Mouse (Mus musculus): ENCODE measurements around the gene Gm10642.

Gm10642 gene

DNA sequence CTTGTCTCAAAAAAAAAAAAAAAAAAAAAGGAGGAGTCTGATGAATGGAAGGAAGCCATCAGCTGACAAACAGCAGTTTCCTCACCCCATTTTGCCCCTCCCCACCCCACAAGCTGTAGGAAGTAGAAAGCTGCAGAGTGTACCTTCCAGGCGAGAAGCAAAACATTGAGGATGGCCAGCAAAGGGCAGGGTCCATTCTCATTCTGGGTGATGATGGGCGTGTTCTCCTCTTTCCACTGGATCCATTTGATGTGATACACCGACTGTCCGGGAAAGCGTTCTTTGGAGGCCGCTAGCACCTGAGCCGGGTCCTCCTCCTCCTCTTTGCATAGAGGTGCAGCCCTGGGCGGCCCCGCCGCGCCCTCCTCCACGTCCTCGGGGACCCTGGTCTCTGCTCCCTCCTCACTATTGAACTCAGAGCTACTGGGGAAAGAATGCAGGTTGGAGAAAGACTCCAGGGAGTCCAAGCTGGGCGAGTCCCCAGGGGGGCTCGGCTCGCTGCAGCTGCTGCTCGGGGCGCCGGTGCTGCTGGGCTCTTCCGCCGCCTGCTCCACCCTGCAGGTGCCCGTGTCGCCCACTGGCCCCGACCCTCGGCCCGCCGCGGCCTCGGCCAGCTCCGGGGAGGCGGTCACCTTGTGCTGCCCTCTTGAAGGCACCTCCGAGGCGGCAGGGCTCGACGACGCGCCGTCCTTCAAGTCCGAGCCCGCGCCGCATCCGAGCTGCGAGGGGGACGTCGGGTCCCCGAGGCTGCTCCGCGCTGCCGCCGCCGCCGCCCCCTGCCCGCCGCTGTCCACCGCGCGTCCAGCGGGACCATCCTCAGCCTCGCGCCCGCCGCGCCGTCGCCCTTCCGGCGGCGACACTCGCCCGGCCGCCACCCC lies at the start of gene Gm10642:
Gm10642 (plus strand) TSS at position 122 of the 878 bp plus-strand sequence.
- in situ Hi-C loops (cut with MboI; ENCODE audit: low pct_unique_long_range_greater_than_20kb in 1 of 2, low sequenced_read_pairs in 2 of 2, unreplicated experiment in 1 of 2), result no loop called here

DNA sequence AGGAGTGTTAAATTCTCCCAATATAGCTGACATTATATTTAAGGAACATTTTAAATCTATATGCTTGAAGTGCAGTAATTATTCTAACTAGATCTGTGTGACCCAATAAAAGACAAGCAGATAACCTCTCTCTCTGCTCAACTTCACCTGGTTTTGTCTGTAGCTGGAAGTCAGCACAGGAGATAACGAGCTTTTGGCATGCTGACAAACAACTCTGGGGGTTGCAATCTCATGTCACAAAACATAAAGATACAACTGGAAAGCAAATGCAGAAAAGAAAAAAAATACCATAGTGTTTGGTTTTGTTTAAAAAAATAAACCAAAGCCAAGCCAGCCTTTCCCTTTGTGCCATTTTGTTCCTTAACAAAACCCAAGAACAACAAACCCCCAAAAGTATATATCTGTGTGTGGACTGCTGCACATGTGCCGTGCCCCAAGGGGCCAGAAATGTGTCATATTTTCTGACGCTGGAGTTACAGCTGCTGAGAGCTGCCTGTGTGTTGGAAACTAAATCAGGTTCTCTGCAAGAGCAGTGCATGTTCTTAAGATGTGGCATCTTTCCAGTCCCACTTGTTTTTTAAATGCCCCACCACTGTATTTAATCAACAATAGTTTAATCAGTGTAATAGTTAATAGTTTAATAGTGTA lies 44.9 kb upstream of the Gm10642 start:
- in situ Hi-C loops (cut with MboI; ENCODE audit: low pct_unique_long_range_greater_than_20kb in 1 of 2, low sequenced_read_pairs in 2 of 2, unreplicated experiment in 1 of 2), result no loop called here

DNA sequence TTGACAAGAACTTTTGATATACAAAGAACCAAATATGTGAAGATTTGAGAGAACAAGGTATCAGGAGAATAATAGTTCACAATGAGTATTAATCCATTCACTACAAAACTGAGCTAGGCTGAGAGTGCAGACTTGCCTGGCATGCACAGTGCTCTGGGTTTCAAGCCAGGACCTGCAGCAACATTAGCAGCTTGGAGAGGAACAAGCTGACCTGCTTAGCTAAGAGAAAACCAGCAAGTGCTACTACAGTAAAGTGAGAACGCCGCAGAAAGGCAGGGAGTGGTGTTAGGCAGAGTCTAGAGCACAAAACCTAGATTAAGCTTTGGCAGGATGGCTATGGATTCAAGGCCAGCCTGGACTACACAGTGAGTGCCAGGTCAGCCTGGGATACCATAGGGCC lies 26.3 kb upstream of the Gm10642 start:
- in situ Hi-C loops (cut with MboI; ENCODE audit: low pct_unique_long_range_greater_than_20kb in 1 of 2, low sequenced_read_pairs in 2 of 2, unreplicated experiment in 1 of 2), result no loop called here

DNA sequence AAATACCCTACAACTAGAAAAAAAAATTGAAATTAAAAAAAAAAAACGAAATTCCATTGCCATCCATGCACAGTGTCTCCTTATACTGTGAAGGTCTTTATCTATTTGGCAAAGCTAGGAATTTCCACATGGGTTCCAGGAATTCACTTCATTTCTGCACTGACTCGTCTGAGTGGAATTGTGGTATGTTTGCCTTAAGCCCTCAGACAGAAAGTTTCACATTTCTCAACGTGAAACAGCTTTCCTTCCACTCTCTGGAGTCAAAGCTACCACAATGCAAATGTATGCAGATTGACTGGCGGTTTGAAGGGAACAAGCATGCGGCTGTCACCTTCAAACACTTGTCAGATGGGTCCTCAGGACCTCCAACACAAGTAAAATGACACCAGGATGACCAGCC lies 24.4 kb upstream of the Gm10642 start:
- in situ Hi-C loops (cut with MboI; ENCODE audit: low pct_unique_long_range_greater_than_20kb in 1 of 2, low sequenced_read_pairs in 2 of 2, unreplicated experiment in 1 of 2), result no loop called here

DNA sequence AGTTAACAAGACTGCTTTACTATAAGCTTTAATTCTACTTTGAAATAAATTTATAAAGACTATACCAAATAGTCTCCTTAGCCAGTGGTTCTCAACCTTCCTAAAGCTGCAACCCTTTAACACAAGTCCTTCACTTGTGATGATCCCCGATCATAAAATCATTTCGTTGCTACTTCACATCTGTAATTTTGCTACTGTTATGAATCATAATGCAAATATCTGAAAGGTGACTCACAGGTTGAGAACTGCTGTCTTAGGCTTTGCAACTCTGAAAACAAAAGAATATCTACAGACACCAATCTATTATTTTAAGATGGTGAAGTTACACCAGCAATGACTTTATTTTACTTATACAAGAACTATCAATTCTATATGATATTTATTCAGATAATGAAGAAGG lies 19.3 kb upstream of the Gm10642 start:
- in situ Hi-C loops (cut with MboI; ENCODE audit: low pct_unique_long_range_greater_than_20kb in 1 of 2, low sequenced_read_pairs in 2 of 2, unreplicated experiment in 1 of 2), result no loop called here

DNA sequence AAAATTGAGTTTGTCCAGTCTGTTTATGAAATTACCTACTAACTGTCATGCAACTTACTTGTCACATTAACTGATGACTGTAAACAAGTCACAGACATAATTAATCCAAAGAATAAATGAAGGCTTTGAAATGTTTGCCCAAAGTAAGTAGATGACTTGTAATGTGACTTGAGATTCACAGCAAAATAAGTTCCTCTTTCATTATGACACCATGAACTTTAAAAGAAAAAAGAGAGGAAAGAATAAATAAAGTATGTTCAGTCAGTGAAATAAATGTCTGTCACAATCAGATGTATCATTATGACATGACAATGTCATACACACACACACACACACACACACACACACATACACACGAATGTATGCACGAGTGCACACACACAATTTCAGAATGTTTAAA lies 5.8 kb upstream of the Gm10642 start:
- in situ Hi-C loops (cut with MboI; ENCODE audit: low pct_unique_long_range_greater_than_20kb in 1 of 2, low sequenced_read_pairs in 2 of 2, unreplicated experiment in 1 of 2), result no loop called here

- in situ Hi-C loops (cut with MboI; ENCODE audit: low pct_unique_long_range_greater_than_20kb in 1 of 2, low sequenced_read_pairs in 2 of 2, unreplicated experiment in 1 of 2), result no loop called here
Observed at GRCm38 (mm10) chr9:70650994-70651393, 5.1 kb upstream of the Gm10642 start.

GRCm38 (mm10) chr9:70652221-70652620 lies 3.8 kb upstream of the Gm10642 start:
- in situ Hi-C loops (cut with MboI; ENCODE audit: low pct_unique_long_range_greater_than_20kb in 1 of 2, low sequenced_read_pairs in 2 of 2, unreplicated experiment in 1 of 2), result no loop called here

- in situ Hi-C loops (cut with MboI; ENCODE audit: low pct_unique_long_range_greater_than_20kb in 1 of 2, low sequenced_read_pairs in 2 of 2, unreplicated experiment in 1 of 2), result no loop called here
Observed at GRCm38 (mm10) chr9:70653875-70654274, 2.2 kb upstream of the Gm10642 start.

- in situ Hi-C loops (cut with MboI; ENCODE audit: low pct_unique_long_range_greater_than_20kb in 1 of 2, low sequenced_read_pairs in 2 of 2, unreplicated experiment in 1 of 2), result no loop called here
Observed at GRCm38 (mm10) chr9:70654496-70654895, 1.6 kb upstream of the Gm10642 start.

- in situ Hi-C loops (cut with MboI; ENCODE audit: low pct_unique_long_range_greater_than_20kb in 1 of 2, low sequenced_read_pairs in 2 of 2, unreplicated experiment in 1 of 2), result no loop called here
Observed at GRCm38 (mm10) chr9:70655764-70656129, 304 bp upstream of the Gm10642 start.

GRCm38 (mm10) chr9:70657013-70657967 lies 1.2 kb downstream of the Gm10642 start, which contains the start of gene Mindy2:
TSS of gene Mindy2 (minus strand) at chr9:70657174.
- in situ Hi-C loops (cut with MboI; ENCODE audit: low pct_unique_long_range_greater_than_20kb in 1 of 2, low sequenced_read_pairs in 2 of 2, unreplicated experiment in 1 of 2), result no loop called here

- in situ Hi-C loops (cut with MboI; ENCODE audit: low pct_unique_long_range_greater_than_20kb in 1 of 2, low sequenced_read_pairs in 2 of 2, unreplicated experiment in 1 of 2), result no loop called here
Observed at GRCm38 (mm10) chr9:70658266-70658665, 2.2 kb downstream of the Gm10642 start.

GRCm38 (mm10) chr9:70664847-70665246 lies 8.8 kb downstream of the Gm10642 start:
- in situ Hi-C loops (cut with MboI; ENCODE audit: low pct_unique_long_range_greater_than_20kb in 1 of 2, low sequenced_read_pairs in 2 of 2, unreplicated experiment in 1 of 2), result no loop called here

DNA sequence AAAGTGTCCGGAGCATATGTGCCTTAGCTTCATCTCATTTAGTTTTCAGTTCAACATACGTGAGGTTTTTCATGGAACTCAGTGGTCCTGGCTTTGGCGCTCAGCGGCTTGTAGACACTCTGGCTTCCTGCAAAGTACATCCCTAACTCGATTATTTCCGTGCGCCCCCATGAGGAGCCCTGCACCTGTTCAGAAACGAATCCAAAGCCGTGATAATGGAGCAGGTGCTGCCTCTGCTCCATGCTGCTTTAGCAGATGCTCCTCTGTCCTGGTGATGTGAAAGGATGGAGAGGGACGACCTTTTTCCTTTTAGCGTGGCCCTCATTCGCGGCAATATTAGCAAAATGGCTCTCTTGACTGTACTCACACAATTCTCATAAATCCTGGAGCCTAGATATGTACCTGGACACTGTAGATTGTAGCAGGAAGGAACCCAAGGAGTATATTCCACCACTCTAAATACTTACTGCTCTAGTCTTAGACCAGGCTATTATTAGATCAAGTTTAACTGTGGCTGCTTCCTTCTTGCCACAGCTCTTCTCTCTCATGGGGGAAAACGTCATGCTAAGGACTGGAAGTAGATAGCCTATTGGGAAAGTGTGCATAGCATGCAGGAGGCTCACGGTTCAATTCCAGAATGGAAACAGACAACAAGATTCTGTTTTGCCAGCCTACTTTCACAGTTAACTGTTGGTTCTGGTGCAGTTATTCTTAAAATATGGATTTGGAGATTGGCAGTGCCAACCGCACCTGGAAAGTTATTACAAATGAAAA lies 9.5 kb downstream of the Gm10642 start:
- in situ Hi-C loops (cut with MboI; ENCODE audit: low pct_unique_long_range_greater_than_20kb in 1 of 2, low sequenced_read_pairs in 2 of 2, unreplicated experiment in 1 of 2), result no loop called here

GRCm38 (mm10) chr9:70666811-70667210 lies 10.8 kb downstream of the Gm10642 start:
- in situ Hi-C loops (cut with MboI; ENCODE audit: low pct_unique_long_range_greater_than_20kb in 1 of 2, low sequenced_read_pairs in 2 of 2, unreplicated experiment in 1 of 2), result no loop called here

- in situ Hi-C loops (cut with MboI; ENCODE audit: low pct_unique_long_range_greater_than_20kb in 1 of 2, low sequenced_read_pairs in 2 of 2, unreplicated experiment in 1 of 2), result no loop called here
Observed at GRCm38 (mm10) chr9:70668048-70668447, 12.0 kb downstream of the Gm10642 start.

- in situ Hi-C loops (cut with MboI; ENCODE audit: low pct_unique_long_range_greater_than_20kb in 1 of 2, low sequenced_read_pairs in 2 of 2, unreplicated experiment in 1 of 2), result no loop called here
Observed at GRCm38 (mm10) chr9:70669197-70669596, 13.1 kb downstream of the Gm10642 start.

Data from mouse embryonic stem cell (cell line).